Mouse (Mus musculus) Patski (cell line): Measurements from ENCODE around the gene Rcbtb2. TPM values are rescaled to one million over a fixed set of nuclear protein-coding genes. Genes with fewer than 3 reads are reported as not detected.

ENCODE experiments used
- ATAC-seq: fragments of 100-300 bp; one replicate; pipeline ENCODE4 v1.8.0; 2021
- CTCF ChIA-PET: fragments of 350-600 bp; sonication (Branson Sonifier 250); formaldehyde crosslinking; loops from one replicate; lab custom pipeline; 2022; ENCODE audit warnings: inconsistent platforms; lab: Charles Lee
- POLR2A ChIA-PET: fragments of 350-600 bp; sonication (Branson Sonifier 250); formaldehyde crosslinking; loops from one replicate; lab custom pipeline; 2022; ENCODE audit warnings: antibody characterized with exemption, inconsistent platforms; lab: Charles Lee
- DNase-seq: peaks from one replicate; pipeline ENCODE4 v3.0.0-alpha.2; 2011; ENCODE audit warnings: low read depth, low spot score
- H3K27me3 ChIP-seq: fragments of 371-371 bp; one replicate; pipeline ENCODE4 v1.5.1; 2021
- CTCF ChIP-seq: fragments of 100-300 bp; IDR thresholded peaks from one replicate; pipeline ENCODE4 v1.5.1; 2021
- in situ Hi-C: fragments of 300-500 bp; cut with MboI; formaldehyde crosslinking; loops from 3 replicates; pipeline ENCODE4 v1.11.1; 2018; ENCODE audit warnings: low pct_unique_long_range_greater_than_20kb, mixed read lengths
- polyA plus RNA-seq: library from polyadenylated mRNA; unstranded; gene quantifications from one replicate; pipeline ENCODE4 v1.2.3, GENCODE M21; 2021

Gene Rcbtb2
- polyA plus RNA-seq, 1 experiment from 2014 or later: 44.4 TPM

GRCm38 (mm10) chr14:73186875-73187274, 64.0 kb downstream of the Rcbtb2 start:
- ATAC-seq: no peak
- no peak for TF ChIP-seq CTCF
- ChIA-PET POLR2A (no interaction called here), CTCF (interaction anchor here (1.1 to 1.5 kb wide), 2 partner anchors 10 to 12 kb away, joined by 3 to 5 read pairs; no protein-coding TSS in a partner anchor)
- in situ Hi-C loops: no loop called here
- H3K27me3 ChIP-seq: no peaks in the 10 kb centered on the region
- DNase-seq: no peak

- no peaks in the 10 kb centered on the region for H3K27me3 ChIP-seq
- DNase-seq (no peak), ATAC-seq (no peak)
- no peak for TF ChIP-seq CTCF
- ChIA-PET POLR2A (no interaction called here), CTCF (interaction anchor here (1.3 to 2.2 kb wide), 2 partner anchors 12 kb away, joined by 3 to 7 read pairs; no protein-coding TSS in a partner anchor)
- in situ Hi-C loops: no loop called here
Measured at GRCm38 (mm10) chr14:73199058-73199457, 76.2 kb downstream of the Rcbtb2 start.

GRCm38 (mm10) chr14:73201447-73201846, 78.6 kb downstream of the Rcbtb2 start:
- TF ChIP-seq CTCF: no peak
- in situ Hi-C loops: no loop called here
- ATAC-seq (no peak), DNase-seq (no peak)
- ChIA-PET CTCF (no interaction called here), POLR2A (no interaction called here)
- no peaks in the 10 kb centered on the region for H3K27me3 ChIP-seq

GRCm38 (mm10) chr14:73204016-73204415, 81.2 kb downstream of the Rcbtb2 start:
- no peak for DNase-seq
- no peaks in the 10 kb centered on the region for H3K27me3 ChIP-seq
- no peak for ATAC-seq
- CTCF ChIA-PET: interaction anchor here (2.8 kb wide), 1 partner anchor 14 kb away, joined by 6 read pairs; no protein-coding TSS in a partner anchor
- no peak for TF ChIP-seq CTCF
- in situ Hi-C loops: no loop called here
- POLR2A ChIA-PET: no interaction called here

- ChIA-PET POLR2A (interaction anchor here (0.7 kb wide), 1 partner anchor 1701 kb away, joined by 4 read pairs; no protein-coding TSS in a partner anchor), CTCF (no interaction called here)
- no peaks in the 10 kb centered on the region for H3K27me3 ChIP-seq
Measured at GRCm38 (mm10) chr14:73209262-73209661, 86.4 kb downstream of the Rcbtb2 start.

GRCm38 (mm10) chr14:73210196-73210595, 87.4 kb downstream of the Rcbtb2 start:
- no peaks in the 10 kb centered on the region for H3K27me3 ChIP-seq
- DNase-seq (no peak), ATAC-seq (no peak)
- no peak for TF ChIP-seq CTCF
- POLR2A ChIA-PET: no interaction called here
- in situ Hi-C loops: no loop called here
- CTCF ChIA-PET: no interaction called here

More at GRCm38 (mm10) chr14:73209262-73209661, 86.4 kb downstream of the Rcbtb2 start:
- no peak for TF ChIP-seq CTCF
- ATAC-seq: no peak
- no peak for DNase-seq
- in situ Hi-C loops: no loop called here

GRCm38 (mm10) chr14:73211477-73211876, 88.6 kb downstream of the Rcbtb2 start:
- in situ Hi-C loops: no loop called here
- H3K27me3 ChIP-seq: no peaks in the 10 kb centered on the region
- DNase-seq (no peak), ATAC-seq (no peak)
- ChIA-PET POLR2A (no interaction called here), CTCF (interaction anchor here (0.9 to 2.1 kb wide), 7 partner anchors 9 to 105 kb away, joined by 3 to 7 read pairs (median 5); no protein-coding TSS in a partner anchor)
- no peak for TF ChIP-seq CTCF

GRCm38 (mm10) chr14:73217062-73217461, 94.2 kb downstream of the Rcbtb2 start:
- TF ChIP-seq CTCF: no peak
- CTCF ChIA-PET: interaction anchor here (1.5 kb wide), 1 partner anchor 41 kb away, joined by 3 read pairs; no protein-coding TSS in a partner anchor
- H3K27me3 ChIP-seq: no peaks in the 10 kb centered on the region
- ATAC-seq: no peak
- no peak for DNase-seq
- POLR2A ChIA-PET: interaction anchor here (0.6 kb wide), 1 partner anchor 184 kb away, joined by 3 read pairs; no protein-coding TSS in a partner anchor
- in situ Hi-C loops: no loop called here

GRCm38 (mm10) chr14:73222316-73222970, 99.6 kb downstream of the Rcbtb2 start:
- no peaks in the 10 kb centered on the region for H3K27me3 ChIP-seq
- ChIA-PET CTCF (no interaction called here), POLR2A (no interaction called here)
- ATAC-seq (no peak), DNase-seq (no peak)
- TF ChIP-seq CTCF: no peak
- in situ Hi-C loops: no loop called here

GRCm38 (mm10) chr14:73226346-73226745, 103.5 kb downstream of the Rcbtb2 start:
- POLR2A ChIA-PET: interaction anchor here (1.2 kb wide), 1 partner anchor 12 kb away, joined by 3 read pairs; the partner anchor contains the start of gene Lpar6
- in situ Hi-C loops: no loop called here
- no peak for DNase-seq
- no peak for TF ChIP-seq CTCF
- CTCF ChIA-PET: interaction anchor here (1.1 to 1.8 kb wide), 3 partner anchors 9 to 120 kb away, joined by 3 to 7 read pairs (median 4); no protein-coding TSS in a partner anchor
- H3K27me3 ChIP-seq: no peaks in the 10 kb centered on the region
- no peak for ATAC-seq

GRCm38 (mm10) chr14:73226849-73227248, 104.0 kb downstream of the Rcbtb2 start:
- CTCF ChIA-PET: interaction anchor here (1.1 to 1.8 kb wide), 3 partner anchors 8 to 121 kb away, joined by 3 to 7 read pairs (median 4); no protein-coding TSS in a partner anchor
- ATAC-seq: no peak
- in situ Hi-C loops: no loop called here
- POLR2A ChIA-PET: no interaction called here
- no peaks in the 10 kb centered on the region for H3K27me3 ChIP-seq
- TF ChIP-seq CTCF: no peak
- no peak for DNase-seq
